Mouse (Mus musculus): ENCODE results near the gene Brpf3. TPM values are rescaled to one million over a fixed set of nuclear protein-coding genes. Genes with fewer than 3 reads are reported as not detected.
"Not testable (repeated sequence)": the region's sequence is repeated elsewhere in the genome, so short reads cannot be mapped to it uniquely, and the experiment has no call there.

Brpf3 gene
- 33.6 and 35.5 TPM in 2 replicates for polyA plus RNA-seq (2012; rRNA removed)

DNA sequence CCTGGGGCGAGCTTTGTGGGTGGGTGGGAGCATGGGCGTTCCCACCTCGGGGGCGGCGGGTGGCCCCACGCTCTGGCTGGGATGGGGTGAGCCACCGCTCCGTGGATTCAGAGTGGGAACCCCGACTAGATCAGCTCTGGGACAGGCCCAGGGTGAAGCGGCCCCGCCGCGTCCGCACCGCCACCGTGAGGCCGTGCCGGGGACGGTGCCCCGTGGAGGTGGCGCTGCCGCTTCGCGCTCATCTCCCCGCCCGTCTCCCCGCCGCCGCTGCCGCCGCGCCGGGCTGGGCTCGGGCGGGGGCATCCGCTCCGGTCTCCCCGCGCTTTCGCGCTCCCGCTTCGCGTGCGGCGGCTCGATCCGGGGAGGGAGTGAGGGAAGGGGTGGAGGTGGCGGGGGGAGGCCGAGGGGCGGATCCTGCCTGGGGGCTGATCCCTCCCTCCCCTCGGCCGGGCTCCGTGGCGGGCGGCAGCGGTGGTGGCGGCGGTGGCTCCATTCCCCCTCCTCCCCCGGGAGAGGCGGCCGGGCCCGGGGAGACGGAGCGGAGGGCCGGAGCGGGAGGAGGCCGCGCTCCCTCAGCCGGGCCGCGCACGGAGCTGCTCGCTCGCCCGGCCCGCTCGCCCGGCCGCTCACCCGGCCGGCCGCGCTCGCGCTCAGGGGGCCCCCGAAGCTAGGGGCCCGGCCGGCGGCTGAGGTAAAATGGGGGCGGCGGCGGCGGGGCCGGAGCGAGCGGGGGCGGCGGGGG lies at the start of gene Brpf3:
TSS of gene Brpf3 (plus strand) at position 420 of the 742 bp plus-strand sequence.
- no peak for DNase-seq (ENCODE audit: low read depth)

GRCm38 (mm10) chr17:28756447-28756846 lies 44.4 kb upstream of the Brpf3 start:
- no peak for DNase-seq (ENCODE audit: low read depth)

DNA sequence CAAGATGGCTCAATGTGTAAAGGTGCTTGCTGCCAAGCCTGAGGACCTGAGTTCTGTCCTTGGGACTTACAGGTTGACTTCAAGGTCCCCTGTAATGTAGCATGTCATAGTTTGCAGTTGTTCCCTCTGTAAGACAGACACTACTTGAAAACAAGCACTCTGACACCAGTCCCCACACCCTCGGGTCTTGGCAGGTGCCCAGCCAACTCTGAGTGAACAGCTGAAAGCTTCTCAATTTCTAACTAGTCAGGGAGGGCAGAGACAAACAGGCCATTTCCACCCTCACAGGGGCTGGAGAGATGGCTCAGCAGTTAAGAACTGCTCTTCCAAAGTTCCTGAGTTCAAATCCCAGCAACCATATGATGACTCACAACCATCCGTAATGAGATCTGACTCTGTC lies 43.4 kb upstream of the Brpf3 start:
- no peak for DNase-seq (ENCODE audit: low read depth)

- DNase-seq (ENCODE audit: low read depth), result no peak
These were observed 40.1 kb upstream of the Brpf3 start for GRCm38 (mm10) chr17:28760736-28761312.

- no peak for DNase-seq (ENCODE audit: low read depth)
These were observed 39.0 kb upstream of the Brpf3 start for GRCm38 (mm10) chr17:28761871-28762270.

DNA sequence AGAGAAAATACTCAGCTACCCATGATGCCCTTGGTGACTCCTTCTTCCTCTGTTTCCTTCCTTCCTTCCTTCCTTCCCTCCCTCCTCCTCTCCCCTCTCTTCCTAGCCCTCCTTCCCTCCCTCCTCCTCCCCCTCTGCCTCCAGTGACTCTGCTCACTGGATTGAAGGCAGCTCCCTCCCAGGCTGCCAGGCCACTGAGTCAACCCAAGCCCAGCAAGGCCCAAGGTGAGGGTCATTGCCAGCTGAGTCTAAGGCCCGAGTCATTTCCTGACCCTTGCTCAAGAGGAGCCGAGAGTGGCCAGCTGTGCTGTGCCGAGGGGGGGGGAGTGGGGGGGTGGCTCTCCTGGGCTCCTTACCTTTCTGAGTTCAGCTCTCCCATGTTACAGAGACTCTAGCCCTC lies 34.7 kb upstream of the Brpf3 start:
- no peak for DNase-seq (ENCODE audit: low read depth)

- DNase-seq (ENCODE audit: low read depth), result no peak
These were observed 33.9 kb upstream of the Brpf3 start for GRCm38 (mm10) chr17:28766781-28767515.

- no peak for DNase-seq (ENCODE audit: low read depth)
These were observed 31.6 kb upstream of the Brpf3 start, which contains the start of gene Mapk13 for GRCm38 (mm10) chr17:28769121-28769874. Gene Mapk13, plus strand, starts transcription at chr17:28769297.

- no peak for DNase-seq (ENCODE audit: low read depth)
These were observed 30.9 kb upstream of the Brpf3 start for GRCm38 (mm10) chr17:28769875-28770421.

- no peak for DNase-seq (ENCODE audit: low read depth)
These were observed 29.6 kb upstream of the Brpf3 start for GRCm38 (mm10) chr17:28771289-28771688.

- not testable (repeated sequence) for DNase-seq (ENCODE audit: low read depth)
These were observed 26.6 kb upstream of the Brpf3 start for GRCm38 (mm10) chr17:28774303-28774702.

GRCm38 (mm10) chr17:28775161-28775560 lies 25.7 kb upstream of the Brpf3 start:
- DNase-seq (ENCODE audit: low read depth), result no peak

DNA sequence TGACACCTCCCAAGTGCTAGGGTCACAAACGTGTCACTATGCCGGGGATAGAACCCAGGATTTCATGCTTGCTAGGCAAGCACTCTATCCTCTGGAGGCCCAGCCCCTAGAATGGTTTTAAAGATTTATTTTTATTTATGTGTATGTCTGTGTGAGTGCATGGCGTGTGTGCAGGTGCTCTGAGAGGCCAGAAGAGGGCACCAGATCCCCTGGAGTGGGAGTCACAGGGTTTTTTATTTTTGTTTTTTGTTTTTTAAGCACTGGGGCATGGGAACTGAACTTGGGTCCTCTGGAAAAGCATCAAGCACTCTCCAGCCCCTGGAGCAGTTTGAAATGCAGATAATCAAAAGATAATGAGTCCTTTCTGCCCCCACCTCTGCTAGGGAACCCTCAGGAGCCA lies 24.1 kb upstream of the Brpf3 start:
- DNase-seq (ENCODE audit: low read depth), result no peak

DNA sequence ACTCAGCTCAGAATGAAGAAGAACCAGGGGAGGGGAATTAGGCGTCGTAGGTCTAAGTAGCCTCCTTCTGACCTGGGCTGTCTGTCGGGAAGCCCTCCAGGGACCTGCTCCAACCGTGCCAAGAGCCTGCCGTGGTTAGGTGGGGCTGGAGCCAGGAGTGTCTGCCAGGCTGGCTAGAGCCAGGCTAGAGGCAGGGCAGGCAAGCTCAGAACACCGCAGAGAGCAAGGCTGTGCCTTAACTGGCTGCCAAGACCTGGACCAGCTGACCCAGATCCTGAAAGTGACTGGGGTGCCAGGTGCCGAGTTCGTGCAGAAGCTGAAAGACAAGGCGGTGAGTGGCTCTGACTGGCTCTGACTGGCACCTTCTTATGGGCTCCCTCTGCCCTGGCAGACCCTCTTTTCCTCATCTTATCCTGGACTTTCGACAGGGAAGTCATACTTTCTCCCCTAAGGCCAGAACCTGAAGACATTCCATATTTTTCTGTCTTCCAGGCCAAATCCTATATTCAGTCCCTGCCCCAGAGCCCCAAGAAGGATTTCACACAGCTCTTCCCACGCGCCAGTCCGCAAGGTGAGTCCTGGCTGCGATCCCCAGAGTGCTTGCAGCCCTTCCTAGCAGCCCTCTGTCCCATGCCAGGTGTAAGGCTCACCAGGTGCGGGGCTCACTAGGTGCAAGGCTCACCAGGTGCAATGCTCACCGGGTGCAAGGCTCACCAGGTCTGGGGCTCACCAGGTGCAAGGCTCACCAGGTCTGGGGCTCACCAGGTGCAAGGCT lies 23.5 kb upstream of the Brpf3 start:
- DNase-seq (ENCODE audit: low read depth), result no peak

DNA sequence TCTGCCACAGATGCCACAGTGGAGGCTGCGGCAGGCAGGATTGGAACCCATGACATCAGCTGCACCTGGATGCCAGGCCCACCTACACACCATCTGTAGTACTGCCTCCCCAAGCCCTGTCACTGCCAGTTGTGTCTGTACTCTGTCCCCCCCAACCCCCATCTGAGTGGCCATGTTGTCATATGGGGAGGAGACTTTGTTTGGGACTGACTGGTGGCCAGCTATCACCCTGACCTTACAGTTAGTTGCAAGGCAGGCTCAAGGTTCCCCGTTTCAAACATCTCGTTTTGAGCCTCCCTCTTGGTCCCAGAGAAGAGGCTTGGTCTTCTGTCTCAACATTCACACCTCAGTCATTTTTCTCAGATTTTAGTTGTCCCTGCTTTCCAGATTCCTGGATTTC lies 21.2 kb upstream of the Brpf3 start:
- no peak for DNase-seq (ENCODE audit: low read depth)

DNA sequence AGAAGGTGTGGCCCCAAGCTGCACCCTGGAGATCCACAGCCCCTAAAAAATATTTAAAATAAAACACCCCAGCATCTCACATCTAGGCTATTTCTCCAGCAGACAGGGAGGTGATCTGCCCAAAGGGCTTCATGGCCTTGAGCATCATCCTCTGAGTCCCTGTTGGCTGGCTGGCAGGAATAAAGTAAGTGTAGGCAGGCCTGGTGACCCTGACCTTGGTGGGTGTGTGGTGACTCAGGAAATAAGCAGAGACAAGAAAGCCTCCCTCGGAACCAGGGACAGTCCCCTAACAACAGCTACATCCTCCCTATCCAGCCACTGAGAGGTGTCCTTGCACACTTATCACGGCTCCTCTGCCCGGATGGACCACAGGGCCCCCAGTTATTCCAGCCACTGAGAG lies 20.1 kb upstream of the Brpf3 start:
- DNase-seq (ENCODE audit: low read depth), result no peak

DNA sequence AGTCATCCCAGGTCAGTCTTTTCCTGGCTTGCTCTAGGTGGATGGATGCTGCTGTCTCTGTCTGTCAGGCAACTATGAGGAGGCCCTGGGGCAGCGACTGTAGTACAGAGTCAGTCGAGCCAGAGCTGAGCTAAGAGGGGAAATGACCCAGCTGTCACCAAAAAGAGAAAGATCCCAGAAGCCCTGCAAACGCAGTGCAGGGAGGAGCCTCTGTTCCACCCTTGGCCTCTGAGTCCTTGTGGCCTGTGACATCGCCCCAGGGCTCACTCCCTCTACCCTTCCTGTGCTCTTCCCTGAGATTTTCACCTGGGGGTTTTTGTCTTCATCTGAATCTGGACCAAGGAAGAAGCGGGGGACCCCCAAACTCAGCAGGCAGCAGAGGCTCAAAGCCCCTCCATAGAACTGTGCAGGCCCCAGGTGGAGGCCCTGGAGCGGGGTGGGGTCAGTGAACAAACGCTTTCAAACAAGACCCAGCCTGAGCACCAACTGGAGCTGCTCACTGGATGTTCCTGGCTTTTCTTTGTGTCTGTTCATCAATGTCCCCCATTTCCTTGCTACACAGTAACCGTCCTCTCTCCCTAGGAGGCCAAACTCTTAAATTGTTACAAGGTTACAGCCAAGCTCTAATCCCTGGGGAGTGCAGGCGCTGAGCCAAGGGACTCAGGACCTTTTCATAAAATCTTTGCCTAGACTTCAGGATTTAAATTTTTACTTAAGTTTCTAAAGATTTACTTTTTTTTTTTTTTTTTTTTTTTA lies 19.4 kb upstream of the Brpf3 start:
- DNase-seq (ENCODE audit: low read depth), result no peak

DNA sequence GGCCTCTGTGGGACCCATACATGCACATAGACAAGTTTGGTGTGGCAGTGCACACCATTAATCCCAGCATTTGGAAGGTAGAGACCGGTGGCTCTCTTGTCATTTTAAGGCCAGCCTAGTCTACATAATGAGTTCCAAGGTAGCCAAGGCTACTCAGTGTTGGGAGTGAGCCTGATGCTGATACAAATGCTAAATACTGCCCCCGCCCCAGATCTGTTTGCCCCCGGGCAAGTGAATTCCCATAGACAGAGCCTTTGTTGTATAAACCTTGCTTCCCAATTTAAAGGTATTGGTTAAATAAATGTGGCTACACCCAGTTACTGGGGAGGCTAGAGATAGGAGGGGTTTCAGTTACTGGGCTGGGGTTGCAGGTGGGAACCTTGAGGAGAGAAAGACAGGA lies 15.9 kb upstream of the Brpf3 start:
- no peak for DNase-seq (ENCODE audit: low read depth)

GRCm38 (mm10) chr17:28787507-28787906 lies 13.4 kb upstream of the Brpf3 start:
- DNase-seq (ENCODE audit: low read depth), result no peak

DNA sequence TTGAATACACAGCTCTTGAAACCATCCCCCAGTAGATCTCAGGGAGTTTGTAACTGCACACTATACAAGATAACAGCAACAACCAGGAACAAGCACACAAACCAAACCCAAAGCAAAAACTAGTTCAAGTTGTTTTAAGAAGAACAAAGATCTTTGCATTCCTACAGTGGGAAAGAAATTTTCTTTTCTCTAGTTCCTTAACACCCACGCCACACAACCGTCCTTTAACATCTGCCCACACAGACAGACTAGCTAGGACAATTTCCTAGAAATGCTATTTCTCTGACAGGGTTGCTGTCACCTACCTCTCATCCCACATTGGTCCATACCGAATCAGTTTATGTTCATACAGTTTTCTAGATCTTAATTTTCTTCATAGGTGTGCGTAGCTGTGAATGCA lies 3.9 kb upstream of the Brpf3 start:
- DNase-seq (ENCODE audit: low read depth), result no peak
